Mouse (Mus musculus) liver, embryonic 14.5 days (tissue): ENCODE results near the gene Cacna1c.

Source experiments
- CTCF ChIP-seq: IDR thresholded peaks from 2 replicates; pipeline ENCODE4 v1.5.1; 2016; ENCODE audit warnings: antibody characterized with exemption, low read depth, control low read depth
- EP300 ChIP-seq: IDR thresholded peaks from 2 replicates; pipeline ENCODE4 v1.6.1; 2016; ENCODE audit warnings: antibody characterized with exemption, low read depth

DNA sequence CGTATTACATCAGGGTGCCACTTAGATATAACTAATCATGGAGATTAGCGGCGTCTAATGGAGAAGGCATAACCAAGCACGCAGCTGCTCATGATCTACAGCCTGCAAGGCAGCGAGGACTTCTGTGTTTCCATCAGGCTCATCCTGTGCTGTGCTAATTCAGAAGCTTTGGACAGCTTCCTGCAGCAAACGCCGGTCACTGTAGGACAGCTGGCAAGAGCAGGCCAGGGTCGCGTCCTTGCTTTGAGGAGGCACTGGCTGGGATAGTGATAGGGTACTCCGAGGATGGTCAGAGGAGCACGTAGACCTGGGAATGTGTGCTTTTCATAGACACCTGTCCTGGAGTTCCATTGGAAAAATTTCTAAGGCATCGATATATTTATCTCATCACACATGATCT is 551.4 kb downstream of the Cacna1c start:
- no peak for TF ChIP-seq CTCF
- TF ChIP-seq EP300: no peak
